Mouse (Mus musculus) thymus, adult 18-20 months (tissue): ENCODE data around the gene Vipas39.

Source experiments
- DNase-seq, 2 experiments: peaks; one replicate each; pipeline ENCODE4 v3.0.0; 2022; ENCODE audit warnings: mixed read lengths in 2 of 2

The Vipas39 gene

GRCm38 (mm10) chr12:87195069-87195468, 71.0 kb downstream of the Vipas39 start:
- no peak for DNase-seq

DNA sequence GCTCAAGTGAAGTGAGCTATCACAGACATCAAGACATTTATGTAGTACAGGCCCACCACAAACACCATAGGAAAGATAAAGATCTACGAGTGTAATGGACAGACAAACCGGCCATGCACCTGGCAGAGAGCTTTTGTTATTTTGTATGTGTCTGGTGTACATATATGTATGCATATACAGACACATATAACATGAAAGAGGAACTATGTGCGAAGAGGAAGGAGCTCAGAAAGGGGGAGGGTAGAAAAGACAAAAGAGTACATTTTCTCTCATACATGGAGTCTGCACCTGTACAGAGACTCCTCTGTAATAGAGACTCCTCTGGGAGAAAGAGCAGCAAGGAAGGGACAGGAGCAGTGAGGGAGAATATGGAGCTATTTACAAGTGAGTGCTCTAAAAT, 73.0 kb downstream of the Vipas39 start:
- no peak for DNase-seq
